23 mouse cellular contexts compared by ENCODE assay signal in genomic region chr19:29697245-29697874, GRCm38 (mm10). TPM values are rescaled to one million over a fixed set of nuclear protein-coding genes. Genes with fewer than 3 reads are reported as not detected.
DNase-seq lines count a peak whose midpoint lies in the region; ATAC-seq and TF ChIP-seq lines count a peak whose summit lies in the region.
"Had no signal": no experiment of that assay in that cellular context is flagged by ENCODE, and none has a peak within 500 bp of the region (broad histone marks: within the 10 kb centered on the region; RNA-seq: fewer than 3 reads in every experiment).

Mlana (plus strand) TSS chr19:29697824.

- no peak within 1 kb of the TSS for H3K4me3 ChIP-seq in kidney, postnatal 0 days (replicated peaks; ENCODE audit: low read depth, low read length)
- H3K4me3 ChIP-seq in kidney, embryonic 16.5 days (ENCODE audit: low read length) = no peak within 1 kb of the TSS
- H3K4me3 ChIP-seq in small intestine, adult 2 months (ENCODE audit: low read depth, low read length) = no peak within 1 kb of the TSS
- H3K4me3 ChIP-seq in gastrocnemius, adult 2 months = no peak within 1 kb of the TSS
- no peak within 1 kb of the TSS for H3K4me3 ChIP-seq in forebrain, postnatal 0 days (ENCODE audit: low read depth, low read length)
- H3K4me3 ChIP-seq: hindbrain, embryonic 13.5 days; limb, embryonic 15.5 days; lung, embryonic 15.5 days; myocyte had no signal

- H3K9ac ChIP-seq in kidney, postnatal 0 days (ENCODE audit: low read depth, low read length) = no peak within 1 kb of the TSS
- H3K9ac ChIP-seq in kidney, embryonic 16.5 days (replicated peaks; ENCODE audit: low read length) = no peak within 1 kb of the TSS
- H3K9ac ChIP-seq in forebrain, postnatal 0 days = no peak within 1 kb of the TSS
- H3K9ac ChIP-seq: hindbrain, embryonic 13.5 days; limb, embryonic 15.5 days; lung, embryonic 15.5 days had no signal

- no peak within 1 kb of the TSS for H3K4me2 ChIP-seq in kidney, postnatal 0 days (ENCODE audit: low read length)
- no peak within 1 kb of the TSS for H3K4me2 ChIP-seq in kidney, embryonic 16.5 days (replicated peaks; ENCODE audit: low read depth, low read length)
- no peak within 1 kb of the TSS for H3K4me2 ChIP-seq in forebrain, postnatal 0 days (ENCODE audit: low read depth)
- H3K4me2 ChIP-seq: hindbrain, embryonic 13.5 days; limb, embryonic 15.5 days; lung, embryonic 15.5 days; midbrain, embryonic 11.5 days had no signal

- no peaks in the 10 kb centered on the region for H3K36me3 ChIP-seq in kidney, postnatal 0 days (ENCODE audit: insufficient read depth, low read length)
- H3K36me3 ChIP-seq in kidney, embryonic 16.5 days (ENCODE audit: insufficient read depth, low read length) = no peaks in the 10 kb centered on the region
- no peaks in the 10 kb centered on the region for H3K36me3 ChIP-seq in small intestine, adult 2 months (ENCODE audit: control insufficient read depth, insufficient read depth, low read length)
- H3K36me3 ChIP-seq in forebrain, postnatal 0 days (ENCODE audit: insufficient read depth) = no peaks in the 10 kb centered on the region
- H3K36me3 ChIP-seq: hindbrain, embryonic 13.5 days; limb, embryonic 15.5 days; lung, embryonic 15.5 days had no signal

- no peak within 1 kb of the TSS for H3K27ac ChIP-seq in kidney, postnatal 0 days
- H3K27ac ChIP-seq in kidney, embryonic 16.5 days (ENCODE audit: low read length) = no peak within 1 kb of the TSS
- peak within 1 kb of the TSS; percentile 40; the same call in 1 of the 2 replicates for H3K27ac ChIP-seq in small intestine, adult 2 months (ENCODE audit: insufficient read depth, low read depth, low read length)
- H3K27ac ChIP-seq in gastrocnemius, adult 2 months = no peak within 1 kb of the TSS
- H3K27ac ChIP-seq in forebrain, postnatal 0 days (ENCODE audit: low read depth, low read length) = no peak within 1 kb of the TSS
- H3K27ac ChIP-seq: hindbrain, embryonic 13.5 days; limb, embryonic 15.5 days; lung, embryonic 15.5 days had no signal

- H3K27me3 ChIP-seq in kidney, postnatal 0 days (ENCODE audit: insufficient read depth, low read length) = no peaks in the 10 kb centered on the region
- no peaks in the 10 kb centered on the region for H3K27me3 ChIP-seq in kidney, embryonic 16.5 days (ENCODE audit: insufficient read depth, low read length)
- H3K27me3 ChIP-seq in small intestine, adult 2 months (ENCODE audit: control insufficient read depth, insufficient read depth, low read length) = no peaks in the 10 kb centered on the region
- no peaks in the 10 kb centered on the region for H3K27me3 ChIP-seq in forebrain, postnatal 0 days (ENCODE audit: insufficient read depth, low read length)
- H3K27me3 ChIP-seq: hindbrain, embryonic 13.5 days; limb, embryonic 15.5 days had no signal

- no peak for TF ChIP-seq CTCF in kidney, postnatal 0 days (IDR thresholded peaks at IDR 0.05; ENCODE audit: low read depth)
- no peak for TF ChIP-seq CTCF in small intestine, adult 2 months (IDR thresholded peaks at IDR 0.05; ENCODE audit: extremely low read depth, insufficient read length, insufficient replicate concordance, low read depth, low read length)
- no peak for TF ChIP-seq CTCF in gastrocnemius, adult 2 months (IDR thresholded peaks at IDR 0.05)
- TF ChIP-seq CTCF in forebrain, postnatal 0 days (IDR thresholded peaks at IDR 0.05; ENCODE audit: low read depth) = no peak

- TF ChIP-seq POLR2A in small intestine, adult 2 months (IDR thresholded peaks at IDR 0.05; ENCODE audit: low read depth, low read length) = no peak

- intact Hi-C loops in gastrocnemius, adult 2 months (cut with DNase I) = no loop called here

- no peaks in the 10 kb centered on the region for H3K4me1 ChIP-seq in kidney, postnatal 0 days (replicated peaks; ENCODE audit: insufficient read depth, low read length)
- H3K4me1 ChIP-seq in kidney, embryonic 16.5 days (ENCODE audit: insufficient read depth, low read length) = no peaks in the 10 kb centered on the region
- peaks cover 12% of the 10 kb centered on the region; the same call in 1 of the 2 replicates for H3K4me1 ChIP-seq in small intestine, adult 2 months (ENCODE audit: control insufficient read depth, insufficient read depth, insufficient read length, low read length)
- H3K4me1 ChIP-seq in forebrain, postnatal 0 days (ENCODE audit: insufficient read depth) = no peaks in the 10 kb centered on the region
- H3K4me1 ChIP-seq: hindbrain, embryonic 13.5 days had no signal

- WGBS in kidney, postnatal 0 days = 46% methylated on average over 3 of the region's 3 CpGs
- 52% methylated on average over 3 of the region's 3 CpGs for WGBS in kidney, embryonic 16.5 days
- WGBS in small intestine, adult 2 months = 70% methylated on average over 3 of the region's 3 CpGs
- 65% methylated on average over 3 of the region's 3 CpGs for WGBS in forebrain, postnatal 0 days

- peak; percentile 65 for DNase-seq in heart, adult 11 months
- no peak for DNase-seq in heart, adult 18-20 months
- DNase-seq in kidney, postnatal 0 days (ENCODE audit: low spot score) = peak; percentile 27
- DNase-seq in lung, adult 18-20 months = peak; percentile 55 to 67
- no peak for DNase-seq in gastrocnemius, adult 2 months
- DNase-seq in forebrain, postnatal 0 days = no peak
- DNase-seq: adrenal gland, postnatal 14 days; cerebellum, adult 9-11 months; gastrocnemius, postnatal 36 days; kidney, postnatal 25 days; layer of hippocampus, adult 9-11 months; retina, postnatal 1 day; thymus, postnatal 14 days had no signal

- H3K9me3 ChIP-seq in kidney, postnatal 0 days (replicated peaks; ENCODE audit: low read length) = no peaks in the 10 kb centered on the region
- H3K9me3 ChIP-seq in kidney, embryonic 16.5 days (ENCODE audit: low read length) = no peaks in the 10 kb centered on the region
- no peaks in the 10 kb centered on the region for H3K9me3 ChIP-seq in forebrain, postnatal 0 days (ENCODE audit: low read length)
- H3K9me3 ChIP-seq: hindbrain, embryonic 13.5 days; limb, embryonic 15.5 days; lung, embryonic 15.5 days had no signal

- no peak for ATAC-seq in kidney, postnatal 0 days (replicated peaks; ENCODE audit: low FRiP score, low read depth)
- ATAC-seq in kidney, embryonic 16.5 days (ENCODE audit: low FRiP score, low TSS enrichment) = no peak
- ATAC-seq in forebrain, postnatal 0 days = no peak
- ATAC-seq: intestine, embryonic 16.5 days had no signal

RNA-seq across cellular contexts. Expression of gene Mlana, which starts in this region (rescaled TPM):
- 1 to 10 TPM in 1 of 2 experiments, under 1 TPM in 1; 0.60 to 1.1 TPM for total RNA-seq in heart, adult 18-20 months (2021)
- polyA plus RNA-seq in kidney, postnatal 0 days (2015; fragmentation: Nextera tagmentation; extraction: Ambion mirVana) = not detected in 2 replicates
- not detected in 2 replicates for polyA plus RNA-seq in kidney, embryonic 16.5 days (2015; fragmentation: Nextera tagmentation; extraction: Ambion mirVana)
- polyA plus RNA-seq in small intestine, adult 2 months (2012; rRNA removed) = not detected in 2 replicates
- total RNA-seq in gastrocnemius, adult 2 months (2021) = not detected
- total RNA-seq in forebrain, postnatal 0 days (2014; rRNA removed) = not detected in 2 replicates
- not detected in 2 replicates for polyA plus RNA-seq in forebrain, postnatal 0 days (2015; fragmentation: Nextera tagmentation; extraction: Ambion mirVana)
- total RNA-seq: adrenal gland, postnatal 14 days; neutrophil, adult 5-6 weeks had no signal
- polyA plus RNA-seq: hindbrain, embryonic 13.5 days; intestine, embryonic 16.5 days; lung, embryonic 15.5 days; myocyte; stomach, embryonic 14.5 days had no signal

Comparison
In these comparisons a context has a peak if more than half of its experiments do, and no peak if none do; other contexts are left out.
1. DNase-seq: peak in heart, adult 11 months (single experiment) and lung, adult 18-20 months (2 of 2); none in heart, adult 18-20 months (0 of 2), gastrocnemius, adult 2 months (single experiment) and forebrain, postnatal 0 days (single experiment).
2. Peak in DNase-seq in kidney, postnatal 0 days; RNA of the gene not detected or under 1 TPM.